Mouse (Mus musculus) neural tube, embryonic 14.5 days (tissue): ENCODE data around the gene Dock4. TPM values are rescaled to one million over a fixed set of nuclear protein-coding genes. Genes with fewer than 3 reads are reported as not detected.

ENCODE experiments used
- ATAC-seq: fragments of 200-750 bp; cut with Nextera tagmentation; 2 replicates; pipeline ENCODE4 v1.8.0; 2017; ENCODE audit warnings: low read depth, mild to moderate bottlenecking, moderate TSS enrichment, moderate library complexity
- H3K27ac ChIP-seq: fragments of 300-500 bp; sonication (generic); 2 replicates; pipeline ENCODE4 v1.5.1; 2014; ENCODE audit warnings: low read depth, mild to moderate bottlenecking, control low read depth, low read length, moderate library complexity, mixed read lengths
- H3K27me3 ChIP-seq: fragments of 300-500 bp; sonication (generic); 2 replicates; pipeline ENCODE4 v1.6.1; 2014; ENCODE audit warnings: low read length; ENCODE audit not compliant: control insufficient read depth, insufficient read depth
- H3K36me3 ChIP-seq: fragments of 300-500 bp; sonication (generic); 2 replicates; pipeline ENCODE4 v1.6.1; 2014; ENCODE audit warnings: low read length, mixed read lengths; ENCODE audit not compliant: control insufficient read depth, insufficient read depth
- H3K4me1 ChIP-seq: fragments of 300-500 bp; sonication (generic); 2 replicates; pipeline ENCODE4 v1.6.1; 2014; ENCODE audit warnings: low read length; ENCODE audit not compliant: control insufficient read depth, insufficient read depth
- H3K4me2 ChIP-seq: fragments of 300-500 bp; sonication (generic); 2 replicates; pipeline ENCODE4 v1.6.1; 2014; ENCODE audit warnings: mild to moderate bottlenecking, low read depth, low read length, control low read depth
- H3K4me3 ChIP-seq: fragments of 300-500 bp; sonication (generic); 2 replicates; pipeline ENCODE4 v1.5.1; 2014; ENCODE audit warnings: low read depth, low read length, control low read depth, mixed read lengths
- H3K9ac ChIP-seq: fragments of 300-500 bp; sonication (generic); replicated peaks from 2 replicates; pipeline ENCODE4 v1.6.1; 2014; ENCODE audit warnings: low read depth, mild to moderate bottlenecking, control low read depth, low read length, mixed read lengths
- H3K9me3 ChIP-seq: fragments of 300-500 bp; sonication (generic); 2 replicates; pipeline ENCODE4 v1.6.1; 2016; ENCODE audit warnings: low read length; ENCODE audit not compliant: control insufficient read depth
- WGBS: fragments of 180-500 bp; shearing (Covaris S2); extraction: QIAGEN DNeasy Blood & Tissue Kit; methylation state at CpG from one replicate; pipeline ENCODE4 v1.1.7; 2014; 5-methylcytosine and 5-hydroxymethylcytosine counted together
- polyA plus RNA-seq: library from polyadenylated mRNA; unstranded; fragments of >200 nt; fragmentation: Nextera tagmentation; extraction: Ambion mirVana; gene quantifications from 2 replicates; pipeline ENCODE4 v1.2.1, GENCODE M21; 2014

Gene Dock4
- polyA plus RNA-seq, 1 experiment from 2014 or later, result 45.4 TPM

- no peaks in the 10 kb centered on the region for H3K36me3 ChIP-seq
- H3K4me2 ChIP-seq, result no peak overlapping the region; the same call in 1 of the 2 replicates
- H3K4me1 ChIP-seq, result peaks cover 23% of the 10 kb centered on the region
- no peaks in the 10 kb centered on the region for H3K27me3 ChIP-seq
- no peak overlapping the region for H3K9ac ChIP-seq
- no peaks in the 10 kb centered on the region for H3K9me3 ChIP-seq
- WGBS, result 33% methylated on average over 8 of the region's 8 CpGs
- H3K4me3 ChIP-seq, result no peak overlapping the region
- H3K27ac ChIP-seq, result peak overlapping the region; percentile 4; the same call in 1 of the 2 replicates
- ATAC-seq, result peak; percentile 60
Measured at GRCm38 (mm10) chr12:40511643-40512369, 66.1 kb downstream of the Dock4 start.

GRCm38 (mm10) chr12:40512370-40512693 is 66.6 kb downstream of the Dock4 start:
- Histone ChIP-seq H3K4me3 (no peak overlapping the region), H3K9me3 (no peaks in the 10 kb centered on the region), H3K27me3 (no peaks in the 10 kb centered on the region), H3K4me2 (no peak overlapping the region; the same call in 1 of the 2 replicates), H3K4me1 (peaks cover 23% of the 10 kb centered on the region), H3K9ac (no peak overlapping the region), H3K36me3 (no peaks in the 10 kb centered on the region), H3K27ac (peak overlapping the region; percentile 4; the same call in 1 of the 2 replicates)
- 20% methylated on average over 2 of the region's 2 CpGs for WGBS
- ATAC-seq, result peak; percentile 28; the same call in 1 of the 2 replicates

GRCm38 (mm10) chr12:40512994-40513393 is 67.2 kb downstream of the Dock4 start:
- Histone ChIP-seq H3K4me1 (peaks cover 23% of the 10 kb centered on the region), H3K9me3 (no peaks in the 10 kb centered on the region), H3K9ac (no peak overlapping the region), H3K4me2 (no peak overlapping the region), H3K4me3 (no peak overlapping the region), H3K27ac (peak overlapping the region; percentile 52; the same call in 1 of the 2 replicates), H3K36me3 (no peaks in the 10 kb centered on the region), H3K27me3 (no peaks in the 10 kb centered on the region)
- WGBS, result 32% methylated on average over 7 of the region's 7 CpGs
- peak; percentile 23; the same call in 1 of the 2 replicates for ATAC-seq

- Histone ChIP-seq H3K4me2 (no peak overlapping the region), H3K4me3 (no peak overlapping the region), H3K9ac (no peak overlapping the region), H3K4me1 (peaks cover 23% of the 10 kb centered on the region), H3K9me3 (no peaks in the 10 kb centered on the region), H3K27me3 (no peaks in the 10 kb centered on the region), H3K27ac (no peak overlapping the region), H3K36me3 (no peaks in the 10 kb centered on the region)
- no peak for ATAC-seq
- 76% methylated on average over 6 of the region's 6 CpGs for WGBS
Measured at GRCm38 (mm10) chr12:40514021-40514420, 68.3 kb downstream of the Dock4 start.

GRCm38 (mm10) chr12:40522468-40522867 is 76.7 kb downstream of the Dock4 start:
- ATAC-seq, result no peak
- no peak overlapping the region for H3K9ac ChIP-seq
- H3K4me1 ChIP-seq, result no peaks in the 10 kb centered on the region
- no peaks in the 10 kb centered on the region for H3K9me3 ChIP-seq
- H3K4me3 ChIP-seq, result no peak overlapping the region
- H3K27ac ChIP-seq, result no peak overlapping the region
- no peak overlapping the region for H3K4me2 ChIP-seq
- no peaks in the 10 kb centered on the region for H3K36me3 ChIP-seq
- WGBS, result 92% methylated on average over 4 of the region's 4 CpGs
- no peaks in the 10 kb centered on the region for H3K27me3 ChIP-seq

- Histone ChIP-seq H3K27ac (no peak overlapping the region), H3K9me3 (no peaks in the 10 kb centered on the region), H3K4me3 (no peak overlapping the region), H3K9ac (no peak overlapping the region), H3K4me2 (no peak overlapping the region), H3K36me3 (no peaks in the 10 kb centered on the region), H3K4me1 (no peaks in the 10 kb centered on the region), H3K27me3 (no peaks in the 10 kb centered on the region)
- WGBS, result 89% methylated on average over 4 of the region's 4 CpGs
- no peak for ATAC-seq
Measured at GRCm38 (mm10) chr12:40523020-40523419, 77.3 kb downstream of the Dock4 start.

GRCm38 (mm10) chr12:40525045-40525444 is 79.3 kb downstream of the Dock4 start:
- Histone ChIP-seq H3K9me3 (no peaks in the 10 kb centered on the region), H3K4me3 (no peak overlapping the region), H3K9ac (no peak overlapping the region), H3K27me3 (no peaks in the 10 kb centered on the region), H3K27ac (no peak overlapping the region), H3K36me3 (no peaks in the 10 kb centered on the region), H3K4me1 (no peaks in the 10 kb centered on the region), H3K4me2 (no peak overlapping the region)
- WGBS, result 93% methylated on average over 3 of the region's 3 CpGs
- ATAC-seq, result no peak

- no peaks in the 10 kb centered on the region for H3K9me3 ChIP-seq
- no peaks in the 10 kb centered on the region for H3K4me1 ChIP-seq
- H3K27ac ChIP-seq, result no peak overlapping the region
- ATAC-seq, result no peak
- WGBS, result 86% methylated on average over 9 of the region's 9 CpGs
- no peaks in the 10 kb centered on the region for H3K36me3 ChIP-seq
- H3K27me3 ChIP-seq, result no peaks in the 10 kb centered on the region
- no peak overlapping the region for H3K4me3 ChIP-seq
- H3K9ac ChIP-seq, result no peak overlapping the region
- H3K4me2 ChIP-seq, result no peak overlapping the region
Measured at GRCm38 (mm10) chr12:40535655-40536618, 90.2 kb downstream of the Dock4 start.

- H3K4me1 ChIP-seq, result no peaks in the 10 kb centered on the region
- ATAC-seq, result no peak
- H3K4me2 ChIP-seq, result no peak overlapping the region
- 100% methylated on average over 1 of the region's 1 CpGs for WGBS
- H3K9ac ChIP-seq, result no peak overlapping the region
- H3K27me3 ChIP-seq, result no peaks in the 10 kb centered on the region
- H3K36me3 ChIP-seq, result no peaks in the 10 kb centered on the region
- H3K4me3 ChIP-seq, result no peak overlapping the region
- no peaks in the 10 kb centered on the region for H3K9me3 ChIP-seq
- H3K27ac ChIP-seq, result no peak overlapping the region
Measured at GRCm38 (mm10) chr12:40537826-40538225, 92.1 kb downstream of the Dock4 start.
